Mouse (Mus musculus) limb, embryonic 14.5 days (tissue): ENCODE measurements around the gene Ubap2. TPM values are rescaled to one million over a fixed set of nuclear protein-coding genes. Genes with fewer than 3 reads are reported as not detected.
A peak's percentile ranks its signal among the peaks of the same experiment; 100 is the strongest.

Experiments
- ATAC-seq: fragments of 200-750 bp; cut with Nextera tagmentation; 2 replicates; pipeline ENCODE4 v1.8.0; 2017; ENCODE audit warnings: low read depth, moderate number of reproducible peaks, moderate TSS enrichment; ENCODE audit not compliant: low FRiP score
- DNase-seq: peaks from one replicate; pipeline ENCODE4 v3.0.0-alpha.2; 2015; ENCODE audit warnings: low spot score
- H3K27ac ChIP-seq: fragments of 300-500 bp; sonication (generic); replicated peaks from 2 replicates; pipeline ENCODE4 v1.5.1; 2014; ENCODE audit warnings: low read depth, mild to moderate bottlenecking, low read length, moderate library complexity, mixed read lengths
- H3K27me3 ChIP-seq: fragments of 300-500 bp; sonication (generic); 2 replicates; pipeline ENCODE4 v1.6.1; 2014; ENCODE audit warnings: low read length, mixed read lengths; ENCODE audit not compliant: control insufficient read depth, insufficient read depth
- H3K36me3 ChIP-seq: fragments of 300-500 bp; sonication (generic); 2 replicates; pipeline ENCODE4 v1.6.1; 2014; ENCODE audit warnings: mild to moderate bottlenecking, low read length, moderate library complexity, mixed read lengths; ENCODE audit not compliant: control insufficient read depth, insufficient read depth
- H3K4me1 ChIP-seq: fragments of 300-500 bp; sonication (generic); 2 replicates; pipeline ENCODE4 v1.6.1; 2014; ENCODE audit warnings: antibody characterized with exemption, low read length, mixed read lengths; ENCODE audit not compliant: control insufficient read depth, insufficient read depth
- H3K4me2 ChIP-seq: fragments of 300-500 bp; sonication (generic); replicated peaks from 2 replicates; pipeline ENCODE4 v1.6.1; 2014; ENCODE audit warnings: low read depth, mild to moderate bottlenecking, low read length, moderate library complexity; ENCODE audit not compliant: severe bottlenecking
- H3K4me3 ChIP-seq: fragments of 300-500 bp; sonication (generic); replicated peaks from 2 replicates; pipeline ENCODE4 v1.5.1; 2014; ENCODE audit warnings: low read length
- H3K9ac ChIP-seq: fragments of 300-500 bp; sonication (generic); 2 replicates; pipeline ENCODE4 v1.6.1; 2014; ENCODE audit warnings: mild to moderate bottlenecking, low read depth, low read length, moderate library complexity; ENCODE audit not compliant: severe bottlenecking
- H3K9me3 ChIP-seq: fragments of 300-500 bp; sonication (generic); 2 replicates; pipeline ENCODE4 v1.6.1; 2016; ENCODE audit warnings: low read length; ENCODE audit not compliant: control insufficient read depth
- POLR2A ChIP-seq: fragments of 200-500 bp; IDR thresholded peaks from 2 replicates; pipeline ENCODE4 v1.8.0; 2012; ENCODE audit warnings: inconsistent platforms, mild to moderate bottlenecking, moderate library complexity, borderline replicate concordance; ENCODE audit not compliant: insufficient read depth, insufficient read length; ENCODE audit errors: extremely low read depth
- WGBS: fragments of 180-500 bp; shearing (Covaris S2); extraction: QIAGEN DNeasy Blood & Tissue Kit; methylation state at CpG from one replicate; pipeline ENCODE4 v1.1.7; 2014; 5-methylcytosine and 5-hydroxymethylcytosine counted together
- polyA plus RNA-seq, 2 experiments: library from polyadenylated mRNA; depleted of rRNA in 1 of 2; stranded (reverse) in 1 of 2; unstranded in 1 of 2; fragments of >200 nt; fragmentation: Nextera tagmentation in 1 of 2; extraction: Ambion mirVana in 1 of 2; gene quantifications; 2 replicates each; pipeline versions ENCODE4 v1.2.1 to v1.2.3; 2012 to 2014

Ubap2 gene
- polyA plus RNA-seq, 2 experiments: 57.5 to 71.3 TPM

DNA sequence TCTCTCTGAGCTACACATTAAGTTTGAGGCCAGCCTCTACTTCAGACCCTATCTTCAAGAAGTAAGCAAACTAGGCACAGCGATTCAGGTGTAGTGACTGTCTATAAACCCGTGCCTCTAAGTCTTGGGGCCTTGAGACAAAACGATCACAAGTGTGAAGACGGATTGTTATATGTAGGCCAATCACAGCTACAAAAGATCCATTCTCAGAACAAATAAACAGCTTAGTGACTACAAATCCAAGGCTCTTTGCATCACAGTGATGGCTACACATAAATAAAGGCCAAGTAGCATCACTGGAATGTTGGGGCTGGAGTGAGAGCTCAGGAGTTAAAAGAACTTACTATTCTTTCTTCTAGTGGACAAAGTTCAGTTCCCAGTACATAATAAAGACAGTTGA, 15.9 kb downstream of the Ubap2 start:
- H3K36me3 ChIP-seq: peaks cover 15% of the 10 kb centered on the region

DNA sequence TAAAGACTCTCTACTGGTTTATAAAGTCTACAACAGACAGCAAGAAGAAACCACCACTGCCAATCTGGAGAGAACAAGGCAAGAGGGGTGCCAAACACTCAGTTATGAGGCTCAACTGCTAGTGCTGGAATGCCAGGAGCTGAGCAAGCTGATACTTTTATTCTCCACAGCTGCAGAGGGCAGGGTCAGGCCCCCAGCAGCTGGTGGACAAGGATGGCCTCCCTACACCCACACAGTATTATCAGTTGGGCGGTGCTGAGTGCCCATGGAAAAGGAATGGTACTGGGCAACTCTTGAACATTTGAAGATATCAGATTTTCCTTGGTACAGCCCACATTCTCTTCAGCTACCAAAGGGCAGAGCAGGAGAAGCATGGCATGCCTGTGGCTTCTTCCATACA, 17.2 kb downstream of the Ubap2 start:
- peak; percentile 23 for DNase-seq

More for the DNA sequence above, 15.9 kb downstream of the Ubap2 start:
- ATAC-seq (no peak), DNase-seq (no peak)
- H3K27ac ChIP-seq: no peak overlapping the region
- no peak overlapping the region for H3K9ac ChIP-seq
- 88% methylated on average over 4 of the region's 4 CpGs for WGBS
- no peak for TF ChIP-seq POLR2A
- no peaks in the 10 kb centered on the region for H3K9me3 ChIP-seq
- H3K4me2 ChIP-seq: no peak overlapping the region
- H3K27me3 ChIP-seq: no peaks in the 10 kb centered on the region
- no peak overlapping the region for H3K4me3 ChIP-seq
- H3K4me1 ChIP-seq: no peaks in the 10 kb centered on the region

DNA sequence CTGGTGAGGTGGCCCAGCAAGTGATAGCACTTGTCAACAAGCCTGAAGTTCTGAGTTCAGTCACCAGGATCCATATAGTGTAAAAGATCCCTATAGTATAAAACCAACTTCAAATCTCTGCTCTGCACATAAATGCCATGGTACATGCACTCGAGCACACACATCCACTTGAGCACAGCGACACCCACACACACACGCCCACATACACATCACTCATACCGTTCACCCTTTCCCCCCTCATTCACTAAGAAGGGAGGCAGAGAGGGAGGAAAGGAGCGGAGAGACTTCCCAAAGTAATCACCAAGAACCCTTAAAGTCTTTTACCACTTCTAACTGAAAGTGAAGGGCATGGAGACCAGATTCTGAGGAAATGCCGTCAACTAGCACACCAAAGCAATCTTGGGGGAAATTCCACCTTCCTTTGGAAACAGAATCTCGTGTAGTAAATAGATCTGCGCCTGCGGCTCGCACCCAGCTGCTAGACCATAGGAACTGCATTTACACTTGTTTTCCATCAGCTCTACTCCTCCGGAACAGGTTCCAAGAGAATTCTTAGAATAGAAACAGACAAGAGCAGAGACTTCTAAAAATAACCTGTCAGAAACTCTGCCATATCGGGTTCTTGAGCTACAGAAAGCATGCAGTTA, 19.3 kb downstream of the Ubap2 start:
- H3K9ac ChIP-seq: no peak overlapping the region
- no peak overlapping the region for H3K4me2 ChIP-seq
- no peak for DNase-seq
- no peak for TF ChIP-seq POLR2A
- peaks cover 16% of the 10 kb centered on the region; the same call in 1 of the 2 replicates for H3K36me3 ChIP-seq
- WGBS: 90% methylated on average over 12 of the region's 12 CpGs
- H3K4me1 ChIP-seq: no peaks in the 10 kb centered on the region
- H3K27ac ChIP-seq: no peak overlapping the region
- ATAC-seq: no peak; the same call in 1 of the 2 replicates
- no peaks in the 10 kb centered on the region for H3K9me3 ChIP-seq
- H3K4me3 ChIP-seq: no peak overlapping the region
- no peaks in the 10 kb centered on the region for H3K27me3 ChIP-seq

More for the DNA sequence above, 17.2 kb downstream of the Ubap2 start:
- TF ChIP-seq POLR2A: no peak
- Histone ChIP-seq H3K4me2 (no peak overlapping the region), H3K9me3 (no peaks in the 10 kb centered on the region), H3K27ac (no peak overlapping the region), H3K27me3 (no peaks in the 10 kb centered on the region), H3K4me3 (no peak overlapping the region), H3K9ac (no peak overlapping the region), H3K4me1 (no peaks in the 10 kb centered on the region), H3K36me3 (peaks cover 10% of the 10 kb centered on the region)
- ATAC-seq: peak; percentile 73
- WGBS: 88% methylated on average over 1 of the region's 1 CpGs

DNA sequence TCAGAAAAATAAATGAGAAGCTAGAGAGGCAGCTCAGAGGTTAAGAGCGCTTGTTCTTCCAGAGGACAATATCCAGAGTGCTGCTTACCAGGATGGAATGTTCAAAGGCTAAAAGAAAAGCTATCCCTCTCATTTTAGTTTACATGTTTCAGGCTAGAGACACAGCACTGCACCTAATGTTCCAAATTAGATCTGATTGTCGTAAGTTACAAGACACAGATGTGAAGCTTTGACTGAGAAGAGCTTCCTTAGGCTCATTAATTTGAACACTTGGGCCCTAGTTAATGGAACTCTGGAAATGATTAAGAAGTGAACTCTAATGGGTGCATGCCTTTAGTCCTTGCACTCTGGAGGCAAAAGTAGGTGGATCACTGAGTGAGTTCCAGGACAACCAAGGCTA, 21.2 kb downstream of the Ubap2 start:
- no peak overlapping the region for H3K4me2 ChIP-seq
- no peak overlapping the region for H3K27ac ChIP-seq
- no peak overlapping the region for H3K9ac ChIP-seq
- no peaks in the 10 kb centered on the region for H3K9me3 ChIP-seq
- ATAC-seq (no peak), DNase-seq (no peak)
- TF ChIP-seq POLR2A: no peak
- no peaks in the 10 kb centered on the region for H3K27me3 ChIP-seq
- no peak overlapping the region for H3K4me3 ChIP-seq
- WGBS: 50% methylated on average over 2 of the region's 2 CpGs
- H3K4me1 ChIP-seq: no peaks in the 10 kb centered on the region
- peaks cover 29% of the 10 kb centered on the region for H3K36me3 ChIP-seq

DNA sequence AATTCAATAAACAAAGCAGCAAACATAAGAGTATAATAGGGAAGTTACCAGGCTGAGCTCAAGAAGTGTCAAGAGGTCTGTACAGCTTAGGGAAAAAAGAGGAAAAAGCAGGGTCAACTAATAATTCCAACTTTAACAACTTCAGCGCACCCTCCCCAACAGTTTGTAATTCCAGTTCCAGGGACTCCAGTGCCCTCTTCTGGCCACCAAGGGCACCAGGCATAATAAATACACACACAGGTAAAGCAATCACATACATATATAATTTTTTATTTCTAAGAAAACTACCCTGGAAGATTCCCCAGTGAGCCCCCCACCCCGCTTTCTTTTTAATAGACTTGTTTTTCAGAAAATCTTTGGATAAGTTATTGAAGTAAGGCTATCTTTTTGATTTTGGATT, 29.5 kb downstream of the Ubap2 start:
- TF ChIP-seq POLR2A: no peak
- Histone ChIP-seq H3K4me3 (no peak overlapping the region), H3K4me2 (no peak overlapping the region), H3K9ac (no peak overlapping the region), H3K27me3 (no peaks in the 10 kb centered on the region), H3K9me3 (no peaks in the 10 kb centered on the region), H3K27ac (no peak overlapping the region), H3K4me1 (no peaks in the 10 kb centered on the region), H3K36me3 (peaks cover 52% of the 10 kb centered on the region)
- ATAC-seq (no peak), DNase-seq (no peak)
- WGBS: 96% methylated on average over 2 of the region's 2 CpGs
